Mouse (Mus musculus): ENCODE results near the gene Tstd1. TPM values are rescaled to one million over a fixed set of nuclear protein-coding genes. Genes with fewer than 3 reads are reported as not detected.
A peak's percentile ranks its signal among the peaks of the same experiment; 100 is the strongest.

The Tstd1 gene
- polyA plus RNA-seq, 1 experiment from 2014 or later = 5.7 TPM

GRCm38 (mm10) chr1:171384361-171384760 is 34.3 kb upstream of the Tstd1 start:
- DNase-seq = no peak
- H3K4me2 ChIP-seq (ENCODE audit: low read length) = no peak overlapping the region
- H3K27me3 ChIP-seq (ENCODE audit: control insufficient read depth, insufficient read depth, low read length) = no peaks in the 10 kb centered on the region
- no peaks in the 10 kb centered on the region for H3K36me3 ChIP-seq (ENCODE audit: control insufficient read depth, insufficient read depth, low read length)
- peaks cover 7% of the 10 kb centered on the region for H3K4me1 ChIP-seq (ENCODE audit: control insufficient read depth, insufficient read depth, low read length)
- no peak for ATAC-seq (ENCODE audit: low FRiP score, low TSS enrichment)
- no peaks in the 10 kb centered on the region for H3K9me3 ChIP-seq (ENCODE audit: control insufficient read depth, low read length)
- H3K9ac ChIP-seq (replicated peaks; ENCODE audit: low read length) = no peak overlapping the region
- no peak overlapping the region for H3K4me3 ChIP-seq (replicated peaks; ENCODE audit: low read depth, low read length)
- WGBS = 68% methylated on average over 9 of the region's 9 CpGs
- H3K27ac ChIP-seq (replicated peaks; ENCODE audit: low read depth, low read length) = no peak overlapping the region

- WGBS = 70% methylated on average over 9 of the region's 9 CpGs
- no peak overlapping the region for H3K27ac ChIP-seq (replicated peaks; ENCODE audit: low read depth, low read length)
Observed at GRCm38 (mm10) chr1:171385171-171385570, 33.5 kb upstream of the Tstd1 start.

GRCm38 (mm10) chr1:171387099-171387498 is 31.6 kb upstream of the Tstd1 start:
- Histone ChIP-seq H3K9ac (replicated peaks; ENCODE audit: low read length) (no peak overlapping the region), H3K4me3 (replicated peaks; ENCODE audit: low read depth, low read length) (no peak overlapping the region), H3K27me3 (ENCODE audit: control insufficient read depth, insufficient read depth, low read length) (no peaks in the 10 kb centered on the region), H3K4me2 (ENCODE audit: low read length) (no peak overlapping the region), H3K27ac (replicated peaks; ENCODE audit: low read depth, low read length) (no peak overlapping the region), H3K9me3 (ENCODE audit: control insufficient read depth, low read length) (no peaks in the 10 kb centered on the region), H3K36me3 (ENCODE audit: control insufficient read depth, insufficient read depth, low read length) (no peaks in the 10 kb centered on the region), H3K4me1 (ENCODE audit: control insufficient read depth, insufficient read depth, low read length) (no peaks in the 10 kb centered on the region)
- WGBS = 29% methylated on average over 6 of the region's 6 CpGs
- no peak for ATAC-seq (ENCODE audit: low FRiP score, low TSS enrichment)
- peak; percentile 60 for DNase-seq

More at GRCm38 (mm10) chr1:171385171-171385570, 33.5 kb upstream of the Tstd1 start:
- ATAC-seq (ENCODE audit: low FRiP score, low TSS enrichment) (no peak), DNase-seq (no peak)
- Histone ChIP-seq H3K36me3 (ENCODE audit: control insufficient read depth, insufficient read depth, low read length) (no peaks in the 10 kb centered on the region), H3K9ac (replicated peaks; ENCODE audit: low read length) (no peak overlapping the region), H3K4me2 (ENCODE audit: low read length) (no peak overlapping the region), H3K4me3 (replicated peaks; ENCODE audit: low read depth, low read length) (no peak overlapping the region), H3K4me1 (ENCODE audit: control insufficient read depth, insufficient read depth, low read length) (peaks cover 1% of the 10 kb centered on the region; the same call in 1 of the 2 replicates), H3K9me3 (ENCODE audit: control insufficient read depth, low read length) (no peaks in the 10 kb centered on the region), H3K27me3 (ENCODE audit: control insufficient read depth, insufficient read depth, low read length) (no peaks in the 10 kb centered on the region)

GRCm38 (mm10) chr1:171388376-171389102 is 30.1 kb upstream of the Tstd1 start, which contains the start of gene Arhgap30:
Gene Arhgap30 (plus strand): TSS chr1:171388954.
- Histone ChIP-seq H3K9me3 (ENCODE audit: control insufficient read depth, low read length) (no peaks in the 10 kb centered on the region), H3K27me3 (ENCODE audit: control insufficient read depth, insufficient read depth, low read length) (no peaks in the 10 kb centered on the region), H3K4me1 (ENCODE audit: control insufficient read depth, insufficient read depth, low read length) (no peaks in the 10 kb centered on the region), H3K9ac (replicated peaks; ENCODE audit: low read length) (no peak within 1 kb of the TSS), H3K36me3 (ENCODE audit: control insufficient read depth, insufficient read depth, low read length) (no peaks in the 10 kb centered on the region), H3K27ac (replicated peaks; ENCODE audit: low read depth, low read length) (no peak within 1 kb of the TSS), H3K4me3 (replicated peaks; ENCODE audit: low read depth, low read length) (no peak within 1 kb of the TSS), H3K4me2 (ENCODE audit: low read length) (no peak within 1 kb of the TSS)
- ATAC-seq (ENCODE audit: low FRiP score, low TSS enrichment) (no peak), DNase-seq (no peak)
- WGBS = 85% methylated on average over 15 of the region's 15 CpGs

GRCm38 (mm10) chr1:171390101-171390500 is 28.6 kb upstream of the Tstd1 start:
- H3K4me3 ChIP-seq (replicated peaks; ENCODE audit: low read depth, low read length) = no peak overlapping the region
- no peaks in the 10 kb centered on the region for H3K27me3 ChIP-seq (ENCODE audit: control insufficient read depth, insufficient read depth, low read length)
- ATAC-seq (ENCODE audit: low FRiP score, low TSS enrichment) (no peak), DNase-seq (no peak)
- no peak overlapping the region for H3K9ac ChIP-seq (replicated peaks; ENCODE audit: low read length)
- no peak overlapping the region for H3K4me2 ChIP-seq (ENCODE audit: low read length)
- WGBS = 89% methylated on average over 4 of the region's 4 CpGs
- H3K9me3 ChIP-seq (ENCODE audit: control insufficient read depth, low read length) = no peaks in the 10 kb centered on the region
- H3K36me3 ChIP-seq (ENCODE audit: control insufficient read depth, insufficient read depth, low read length) = no peaks in the 10 kb centered on the region
- no peaks in the 10 kb centered on the region for H3K4me1 ChIP-seq (ENCODE audit: control insufficient read depth, insufficient read depth, low read length)
- no peak overlapping the region for H3K27ac ChIP-seq (replicated peaks; ENCODE audit: low read depth, low read length)

GRCm38 (mm10) chr1:171401821-171402220 is 16.9 kb upstream of the Tstd1 start:
- Histone ChIP-seq H3K27me3 (ENCODE audit: control insufficient read depth, insufficient read depth, low read length) (no peaks in the 10 kb centered on the region), H3K4me2 (ENCODE audit: low read length) (no peak overlapping the region), H3K9ac (replicated peaks; ENCODE audit: low read length) (no peak overlapping the region), H3K4me3 (replicated peaks; ENCODE audit: low read depth, low read length) (no peak overlapping the region), H3K27ac (replicated peaks; ENCODE audit: low read depth, low read length) (no peak overlapping the region), H3K9me3 (ENCODE audit: control insufficient read depth, low read length) (no peaks in the 10 kb centered on the region), H3K4me1 (ENCODE audit: control insufficient read depth, insufficient read depth, low read length) (no peaks in the 10 kb centered on the region), H3K36me3 (ENCODE audit: control insufficient read depth, insufficient read depth, low read length) (no peaks in the 10 kb centered on the region)
- ATAC-seq (ENCODE audit: low FRiP score, low TSS enrichment) = no peak
- WGBS = 77% methylated on average over 4 of the region's 4 CpGs
- DNase-seq = no peak

GRCm38 (mm10) chr1:171402991-171403390 is 15.7 kb upstream of the Tstd1 start:
- 85% methylated on average over 9 of the region's 9 CpGs for WGBS

GRCm38 (mm10) chr1:171407263-171407662 is 11.4 kb upstream of the Tstd1 start:
- H3K27ac ChIP-seq (replicated peaks; ENCODE audit: low read depth, low read length) = no peak overlapping the region
- ATAC-seq (ENCODE audit: low FRiP score, low TSS enrichment) = no peak
- no peaks in the 10 kb centered on the region for H3K4me1 ChIP-seq (ENCODE audit: control insufficient read depth, insufficient read depth, low read length)
- H3K27me3 ChIP-seq (ENCODE audit: control insufficient read depth, insufficient read depth, low read length) = no peaks in the 10 kb centered on the region
- H3K9me3 ChIP-seq (ENCODE audit: control insufficient read depth, low read length) = no peaks in the 10 kb centered on the region
- no peak overlapping the region for H3K9ac ChIP-seq (replicated peaks; ENCODE audit: low read length)
- H3K4me3 ChIP-seq (replicated peaks; ENCODE audit: low read depth, low read length) = no peak overlapping the region
- no peak for DNase-seq
- 74% methylated on average over 5 of the region's 5 CpGs for WGBS
- no peaks in the 10 kb centered on the region for H3K36me3 ChIP-seq (ENCODE audit: control insufficient read depth, insufficient read depth, low read length)
- no peak overlapping the region for H3K4me2 ChIP-seq (ENCODE audit: low read length)

More at GRCm38 (mm10) chr1:171402991-171403390, 15.7 kb upstream of the Tstd1 start:
- H3K4me1 ChIP-seq (ENCODE audit: control insufficient read depth, insufficient read depth, low read length) = no peaks in the 10 kb centered on the region
- H3K27ac ChIP-seq (replicated peaks; ENCODE audit: low read depth, low read length) = no peak overlapping the region
- no peak overlapping the region for H3K9ac ChIP-seq (replicated peaks; ENCODE audit: low read length)
- H3K4me2 ChIP-seq (ENCODE audit: low read length) = no peak overlapping the region
- DNase-seq (no peak), ATAC-seq (ENCODE audit: low FRiP score, low TSS enrichment) (no peak)
- H3K27me3 ChIP-seq (ENCODE audit: control insufficient read depth, insufficient read depth, low read length) = no peaks in the 10 kb centered on the region
- no peaks in the 10 kb centered on the region for H3K36me3 ChIP-seq (ENCODE audit: control insufficient read depth, insufficient read depth, low read length)
- H3K9me3 ChIP-seq (ENCODE audit: control insufficient read depth, low read length) = no peaks in the 10 kb centered on the region
- no peak overlapping the region for H3K4me3 ChIP-seq (replicated peaks; ENCODE audit: low read depth, low read length)

- peaks cover 8% of the 10 kb centered on the region for H3K36me3 ChIP-seq (ENCODE audit: control insufficient read depth, insufficient read depth, low read length)
Observed at GRCm38 (mm10) chr1:171410231-171410630, 8.4 kb upstream of the Tstd1 start.

More at GRCm38 (mm10) chr1:171410231-171410630, 8.4 kb upstream of the Tstd1 start:
- no peak overlapping the region for H3K27ac ChIP-seq (replicated peaks; ENCODE audit: low read depth, low read length)
- H3K9me3 ChIP-seq (ENCODE audit: control insufficient read depth, low read length) = no peaks in the 10 kb centered on the region
- no peak overlapping the region for H3K4me2 ChIP-seq (ENCODE audit: low read length)
- DNase-seq (peak; percentile 1), ATAC-seq (ENCODE audit: low FRiP score, low TSS enrichment) (no peak)
- no peak overlapping the region for H3K4me3 ChIP-seq (replicated peaks; ENCODE audit: low read depth, low read length)
- H3K9ac ChIP-seq (replicated peaks; ENCODE audit: low read length) = no peak overlapping the region
- H3K4me1 ChIP-seq (ENCODE audit: control insufficient read depth, insufficient read depth, low read length) = peaks cover 16% of the 10 kb centered on the region
- H3K27me3 ChIP-seq (ENCODE audit: control insufficient read depth, insufficient read depth, low read length) = no peaks in the 10 kb centered on the region
- 93% methylated on average over 1 of the region's 1 CpGs for WGBS

All from midbrain, embryonic 14.5 days (tissue).